Mouse (Mus musculus) CH12.LX (cell line): ENCODE measurements around the gene Ccdc144b. TPM values are rescaled to one million over a fixed set of nuclear protein-coding genes. Genes with fewer than 3 reads are reported as not detected.

Experiments used
- DNase-seq: peaks from one replicate; pipeline ENCODE4 v3.0.0-alpha.2; 2013; ENCODE audit errors: extremely low read depth
- H3K27ac ChIP-seq: 2 replicates; pipeline ENCODE4 v1.5.1; 2012; ENCODE audit warnings: low read depth, mild to moderate bottlenecking, control low read depth, moderate library complexity; ENCODE audit not compliant: insufficient read depth
- H3K27me3 ChIP-seq: replicated peaks from 2 replicates; pipeline ENCODE3; 2012; ENCODE audit warnings: inconsistent platforms
- H3K36me3 ChIP-seq, 2 experiments: replicated peaks in 1 of 2; 2 replicates each; pipeline versions ENCODE3 to v1.6.1; 2012; ENCODE audit warnings: inconsistent platforms in 1 of 2, low read length in 1 of 2, mild to moderate bottlenecking in 1 of 2, mixed read lengths in 1 of 2, moderate library complexity in 1 of 2; ENCODE audit not compliant: control insufficient read depth in 1 of 2, insufficient read depth in 1 of 2
- H3K4me1 ChIP-seq, 2 experiments: 2 replicates each; pipeline ENCODE4 v1.6.1; 2012; ENCODE audit warnings: inconsistent platforms in 1 of 2, moderate library complexity in 1 of 2; ENCODE audit not compliant: insufficient read depth in 2 of 2, control insufficient read depth in 1 of 2
- H3K4me2 ChIP-seq: 2 replicates; pipeline ENCODE4 v1.6.1; 2012; ENCODE audit warnings: low read depth, mild to moderate bottlenecking, control low read depth; ENCODE audit not compliant: poor library complexity, insufficient read depth, severe bottlenecking
- H3K4me3 ChIP-seq, 3 experiments: fragments of 150-350 bp in 1 of 3; sonication (generic) in 1 of 3; replicated peaks in 1 of 3; 2 replicates each; pipeline versions ENCODE3 to v1.5.1; 2011 to 2012; ENCODE audit warnings: low read depth in 2 of 3, low read length in 2 of 3, mild to moderate bottlenecking in 2 of 3, moderate library complexity in 2 of 3, control low read depth in 1 of 3, improper control_type of control experiment in 1 of 3, inconsistent platforms in 1 of 3, mixed read lengths in 1 of 3; ENCODE audit not compliant: poor library complexity in 1 of 3
- H3K79me2 ChIP-seq: replicated peaks from 2 replicates; pipeline ENCODE4 v1.6.1; 2012; ENCODE audit warnings: mild to moderate bottlenecking, moderate library complexity; ENCODE audit not compliant: control insufficient read depth, poor library complexity, insufficient read depth, severe bottlenecking; ENCODE audit errors: extremely low read depth
- H3K9ac ChIP-seq: 2 replicates; pipeline ENCODE4 v1.6.1; 2012; ENCODE audit warnings: low read depth, mild to moderate bottlenecking, control low read depth, moderate library complexity; ENCODE audit not compliant: insufficient read depth
- H3K9me3 ChIP-seq: replicated peaks from 2 replicates; pipeline ENCODE3; 2012; ENCODE audit warnings: low read length, inconsistent platforms, mixed read lengths
- BHLHE40 ChIP-seq: IDR thresholded peaks from 2 replicates; pipeline ENCODE4 v1.6.1; 2011; ENCODE audit warnings: mild to moderate bottlenecking, low read depth, low read length, improper control_type of control experiment
- CHD1 ChIP-seq: IDR thresholded peaks from 2 replicates; pipeline ENCODE4 v1.6.1; 2012; ENCODE audit warnings: low read depth, low read length, improper control_type of control experiment, inconsistent platforms
- CTCF ChIP-seq, 2 experiments: IDR thresholded peaks in 1 of 2; conservative IDR thresholded peaks in 1 of 2; 2 replicates each; pipeline ENCODE4 v1.5.1; 2011 to 2012; ENCODE audit warnings: low read depth in 2 of 2, low read length in 2 of 2, improper control_type of control experiment in 1 of 2, inconsistent platforms in 1 of 2, mild to moderate bottlenecking in 1 of 2, moderate library complexity in 1 of 2
- E2F4 ChIP-seq: IDR thresholded peaks from 2 replicates; pipeline ENCODE4 v1.6.1; 2011; ENCODE audit warnings: low read depth, low read length, improper control_type of control experiment; ENCODE audit not compliant: insufficient replicate concordance
- ELF1 ChIP-seq: IDR thresholded peaks from 2 replicates; pipeline ENCODE4 v1.6.1; 2014; ENCODE audit warnings: low read depth, mild to moderate bottlenecking, inconsistent platforms, low read length, improper control_type of control experiment
- EP300 ChIP-seq: IDR thresholded peaks from 2 replicates; pipeline ENCODE4 v1.6.1; 2011; ENCODE audit warnings: low read length, improper control_type of control experiment
- ETS1 ChIP-seq: conservative IDR thresholded peaks from 2 replicates; pipeline ENCODE4 v1.6.1; 2012; ENCODE audit warnings: low read depth, mild to moderate bottlenecking, inconsistent platforms, low read length, improper control_type of control experiment, moderate library complexity
- HCFC1 ChIP-seq: IDR thresholded peaks from 2 replicates; pipeline ENCODE4 v1.6.1; 2012; ENCODE audit warnings: low read depth, mild to moderate bottlenecking, inconsistent platforms, low read length, improper control_type of control experiment
- MAFK ChIP-seq: IDR thresholded peaks from 2 replicates; pipeline ENCODE4 v1.6.1; 2011; ENCODE audit warnings: low read length, improper control_type of control experiment; ENCODE audit not compliant: insufficient replicate concordance
- MEF2A ChIP-seq: IDR thresholded peaks from 2 replicates; pipeline ENCODE4 v1.6.1; 2014; ENCODE audit warnings: low read depth, mild to moderate bottlenecking, inconsistent platforms, low read length, improper control_type of control experiment, borderline replicate concordance
- MYC ChIP-seq: IDR thresholded peaks from 2 replicates; pipeline ENCODE4 v1.6.1; 2011; ENCODE audit warnings: low read depth, mild to moderate bottlenecking, improper control_type of control experiment, low read length
- TBP ChIP-seq: conservative IDR thresholded peaks from 2 replicates; pipeline ENCODE4 v1.6.1; 2011; ENCODE audit warnings: low read depth, low read length, improper control_type of control experiment
- USF1 ChIP-seq: IDR thresholded peaks from 2 replicates; pipeline ENCODE4 v1.6.1; 2014; ENCODE audit warnings: low read depth, mild to moderate bottlenecking, inconsistent platforms, low read length, improper control_type of control experiment
- dilution Hi-C: fragments of 300-500 bp; cut with MboI; formaldehyde crosslinking; loops from 2 replicates; pipeline ENCODE4 v1.14.3; 2020; ENCODE audit warnings: low sequenced_read_pairs; ENCODE audit not compliant: extremely low pct_unique_long_range_greater_than_20kb, extremely low pct_ligation_motif_present
- in situ Hi-C: fragments of 300-500 bp; cut with MboI; formaldehyde crosslinking; loops from 3 replicates; pipeline ENCODE4 v1.14.3; 2019; ENCODE audit warnings: low sequenced_read_pairs, low pct_ligation_motif_present, low pct_unique_long_range_greater_than_20kb, mixed read lengths
- polyA plus RNA-seq: library from polyadenylated mRNA; unstranded; fragments of >175 nt; gene quantifications from 2 replicates; pipeline ENCODE4 v1.2.1, GENCODE M21; 2012; ENCODE audit warnings: low read depth; ENCODE audit not compliant: insufficient read length
- total RNA-seq, 2 experiments: library from RNA; depleted of rRNA; stranded (reverse); fragments of 300-350 nt in 1 of 2; fragments of >200 nt in 1 of 2; gene quantifications; 2 replicates each; pipeline ENCODE4 v1.2.3; 2012 to 2014

Ccdc144b gene
- total and polyA plus RNA-seq, 3 experiments, result 0.10 TPM; not detected in 2

DNA sequence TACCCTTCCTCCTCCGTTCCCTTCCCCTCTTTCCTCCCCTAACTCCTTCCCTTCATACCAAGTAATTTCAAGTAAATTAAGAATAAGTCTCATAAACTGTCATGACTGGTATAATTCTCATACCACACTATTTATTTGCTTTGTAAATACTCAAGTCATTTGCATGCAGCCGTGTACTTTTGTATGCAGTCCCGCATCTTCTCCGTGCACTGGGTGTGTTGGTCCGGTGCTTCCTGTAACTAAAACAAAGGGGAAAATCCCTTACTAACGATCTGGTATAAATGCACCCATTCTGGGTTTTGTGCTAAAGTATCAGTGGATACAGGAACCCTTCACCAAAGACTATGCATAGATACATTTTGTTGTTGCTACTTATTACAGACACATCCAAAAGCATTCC is 27.6 kb downstream of the Ccdc144b start:
- peak; percentile 58 for DNase-seq
- H3K36me3 ChIP-seq, result no peaks in the 10 kb centered on the region
- H3K27ac ChIP-seq, result no peak overlapping the region
- TF ChIP-seq ELF1 (peak; percentile 48; the same call in 1 of the 2 replicates), CHD1 (no peak), MYC (no peak), EP300 (peak; percentile 26; the same call in 1 of the 2 replicates), BHLHE40 (peak; percentile 65)
- TF ChIP-seq, all 38 proteins: peak for 3
- dilution Hi-C loops (no loop called here), in situ Hi-C loops (no loop called here)
- H3K4me3 ChIP-seq, result no peak overlapping the region
- H3K9me3 ChIP-seq, result no peaks in the 10 kb centered on the region
- H3K9ac ChIP-seq, result no peak overlapping the region
- no peaks in the 10 kb centered on the region for H3K27me3 ChIP-seq
- peak overlapping the region; percentile 32 for H3K4me2 ChIP-seq
- H3K79me2 ChIP-seq, result no peaks in the 10 kb centered on the region
- H3K4me1 ChIP-seq, result peaks cover 3 to 10% of the 10 kb centered on the region in 2 experiments

DNA sequence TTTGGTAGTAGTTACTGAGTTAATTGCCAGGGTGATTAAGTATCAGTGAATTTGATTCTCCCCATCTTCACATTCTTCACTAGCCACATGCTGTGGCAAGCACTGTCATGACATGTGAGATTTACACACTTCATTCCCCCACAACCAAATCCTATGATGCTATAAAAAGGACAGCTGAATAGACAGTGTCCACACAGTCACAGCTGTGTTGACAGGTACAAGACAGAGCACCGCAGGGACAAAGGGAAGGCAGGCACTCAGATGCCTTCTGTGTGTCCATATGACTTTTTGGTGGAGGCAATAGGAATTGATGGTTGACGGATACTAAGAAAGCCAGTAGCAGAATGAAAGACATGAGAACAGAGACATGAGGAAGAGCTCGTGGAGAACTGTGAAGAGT is 42.1 kb downstream of the Ccdc144b start:
- DNase-seq, result no peak
- Histone ChIP-seq H3K27me3 (no peaks in the 10 kb centered on the region), H3K4me2 (no peak overlapping the region), H3K4me3 (no peak overlapping the region), H3K9ac (no peak overlapping the region), H3K36me3 (no peaks in the 10 kb centered on the region), H3K27ac (no peak overlapping the region), H3K4me1 (no peaks in the 10 kb centered on the region), H3K9me3 (peaks cover 3% of the 10 kb centered on the region), H3K79me2 (no peaks in the 10 kb centered on the region)
- TF ChIP-seq E2F4 (no peak), HCFC1 (no peak), USF1 (no peak), ETS1 (no peak)
- in situ Hi-C loops (no loop called here), dilution Hi-C loops (no loop called here)

DNA sequence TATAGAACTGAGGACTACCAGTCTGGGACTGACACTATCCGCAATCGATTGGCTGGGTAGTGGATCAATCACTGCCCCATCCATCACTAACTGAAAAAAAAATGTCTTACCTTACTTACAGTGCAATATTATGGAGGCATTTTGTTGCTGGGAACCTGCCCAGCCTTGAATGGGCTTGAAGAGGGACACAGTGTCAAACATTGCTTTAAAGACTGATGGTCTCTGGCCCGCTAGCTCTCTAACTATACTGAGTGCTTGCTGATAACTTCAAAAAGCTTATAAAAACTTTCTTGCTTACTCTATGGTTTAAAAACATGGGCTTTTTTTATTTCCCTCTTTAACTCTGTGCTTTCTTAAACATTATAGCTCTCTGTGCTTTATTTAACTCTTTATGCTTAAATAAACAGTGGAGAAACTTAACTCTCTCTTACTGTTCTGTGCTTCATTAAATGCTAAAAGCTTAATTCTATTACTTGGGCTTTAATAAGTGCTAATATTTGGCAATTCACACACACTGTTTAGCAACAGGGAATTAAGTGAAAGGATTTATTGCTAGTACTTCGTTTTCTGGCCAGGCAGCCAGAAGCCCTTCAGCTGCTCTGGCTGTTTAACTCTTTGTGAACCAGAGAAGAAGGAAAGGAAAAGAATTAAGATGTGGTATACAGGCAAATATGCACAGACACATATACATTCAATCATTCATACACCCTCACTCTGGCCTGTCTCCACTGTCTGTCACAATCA is 44.8 kb downstream of the Ccdc144b start:
- no peaks in the 10 kb centered on the region for H3K4me1 ChIP-seq
- no peaks in the 10 kb centered on the region for H3K36me3 ChIP-seq
- no peak overlapping the region for H3K4me3 ChIP-seq
- no peak overlapping the region for H3K27ac ChIP-seq
- TF ChIP-seq CTCF (conservative IDR thresholded peaks at IDR 0.05 in 1 of 2, IDR thresholded peaks at IDR 0.05 in 1 of 2; ENCODE audit: low read depth in 2 of 2, low read length in 2 of 2) (no peak), MAFK (no peak), TBP (no peak), MEF2A (no peak)
- in situ Hi-C loops (no loop called here), dilution Hi-C loops (no loop called here)
- no peaks in the 10 kb centered on the region for H3K79me2 ChIP-seq
- H3K27me3 ChIP-seq, result no peaks in the 10 kb centered on the region
- DNase-seq, result no peak
- no peak overlapping the region for H3K4me2 ChIP-seq
- H3K9me3 ChIP-seq, result peaks cover 3% of the 10 kb centered on the region
- H3K9ac ChIP-seq, result no peak overlapping the region
